Comparison of ENCODE assay signal across 28 mouse cellular contexts in genomic region chr5:151145807-151146206, GRCm38 (mm10).
"Had no signal": no experiment of that assay in that cellular context is flagged by ENCODE, and none has a peak within 500 bp of the region (broad histone marks: within the 10 kb centered on the region; RNA-seq: fewer than 3 reads in every experiment).

No protein-coding gene starts in this region.

- H3K9ac ChIP-seq: embryonic facial prominence, embryonic 12.5 days; embryonic facial prominence, embryonic 13.5 days; embryonic facial prominence, embryonic 15.5 days; forebrain, embryonic 12.5 days; forebrain, embryonic 13.5 days; forebrain, embryonic 15.5 days; forebrain, postnatal 0 days had no signal

- ATAC-seq: forebrain, embryonic 13.5 days; forebrain, embryonic 14.5 days; forebrain, embryonic 15.5 days; forebrain, embryonic 16.5 days; forebrain, postnatal 0 days had no signal

- H3K4me3 ChIP-seq: embryonic facial prominence, embryonic 10.5 days; embryonic facial prominence, embryonic 12.5 days; embryonic facial prominence, embryonic 13.5 days; embryonic facial prominence, embryonic 15.5 days; erythroblast, embryonic 14.5 days; forebrain, embryonic 10.5 days; forebrain, embryonic 12.5 days; forebrain, embryonic 13.5 days; forebrain, embryonic 15.5 days; gastrocnemius, adult 2 months; heart, adult 2 months had no signal

- H3K27me3 ChIP-seq: embryonic facial prominence, embryonic 12.5 days; embryonic facial prominence, embryonic 13.5 days; embryonic facial prominence, embryonic 15.5 days; forebrain, embryonic 12.5 days; forebrain, embryonic 13.5 days; forebrain, embryonic 15.5 days had no signal

- H3K9me3 ChIP-seq: embryonic facial prominence, embryonic 10.5 days; embryonic facial prominence, embryonic 12.5 days; embryonic facial prominence, embryonic 13.5 days; embryonic facial prominence, embryonic 15.5 days; forebrain, embryonic 10.5 days; forebrain, embryonic 12.5 days; forebrain, embryonic 13.5 days; forebrain, embryonic 15.5 days had no signal

- H3K27ac ChIP-seq: embryonic facial prominence, embryonic 10.5 days; embryonic facial prominence, embryonic 12.5 days; embryonic facial prominence, embryonic 13.5 days; embryonic facial prominence, embryonic 15.5 days; forebrain, embryonic 10.5 days; forebrain, embryonic 12.5 days; forebrain, embryonic 13.5 days; forebrain, embryonic 15.5 days; gastrocnemius, adult 2 months; heart, adult 2 months had no signal

- DNase-seq: cerebellum, adult 8-10 months; cerebellum, adult 9-10 months; cerebellum, adult 9-11 months; cerebellum, postnatal 10 days; cerebellum, postnatal 14 days; cerebellum, postnatal 25 days; cerebellum, postnatal 36 days; embryo, embryonic 11 days; forebrain, postnatal 0 days; gastrocnemius, adult 2 months; gastrocnemius, postnatal 10 days; gastrocnemius, postnatal 14 days; gastrocnemius, postnatal 25 days; gastrocnemius, postnatal 36 days; heart, adult 11 months; heart, adult 18-20 months; heart, adult 2 months had no signal

- H3K4me2 ChIP-seq: embryonic facial prominence, embryonic 12.5 days; embryonic facial prominence, embryonic 13.5 days; embryonic facial prominence, embryonic 15.5 days; forebrain, embryonic 12.5 days; forebrain, embryonic 13.5 days; forebrain, embryonic 15.5 days had no signal

- H3K36me3 ChIP-seq: embryonic facial prominence, embryonic 10.5 days; embryonic facial prominence, embryonic 12.5 days; embryonic facial prominence, embryonic 13.5 days; embryonic facial prominence, embryonic 15.5 days; forebrain, embryonic 10.5 days; forebrain, embryonic 12.5 days; forebrain, embryonic 15.5 days had no signal
